Mouse (Mus musculus) cortical plate, adult 2 months (tissue): ENCODE measurements around the gene Naa20.

Source experiments
- CTCF ChIP-seq: fragments of 200-500 bp; IDR thresholded peaks from 2 replicates; pipeline ENCODE4 v1.5.1; 2011; ENCODE audit warnings: mild to moderate bottlenecking, control low read depth, low read length; ENCODE audit not compliant: insufficient read depth; ENCODE audit errors: extremely low read depth
- POLR2A ChIP-seq: fragments of 200-500 bp; IDR thresholded peaks from 2 replicates; pipeline ENCODE4 v1.6.1; 2011; ENCODE audit warnings: mild to moderate bottlenecking, low read length, control low read depth; ENCODE audit not compliant: insufficient read depth; ENCODE audit errors: extremely low read depth

DNA sequence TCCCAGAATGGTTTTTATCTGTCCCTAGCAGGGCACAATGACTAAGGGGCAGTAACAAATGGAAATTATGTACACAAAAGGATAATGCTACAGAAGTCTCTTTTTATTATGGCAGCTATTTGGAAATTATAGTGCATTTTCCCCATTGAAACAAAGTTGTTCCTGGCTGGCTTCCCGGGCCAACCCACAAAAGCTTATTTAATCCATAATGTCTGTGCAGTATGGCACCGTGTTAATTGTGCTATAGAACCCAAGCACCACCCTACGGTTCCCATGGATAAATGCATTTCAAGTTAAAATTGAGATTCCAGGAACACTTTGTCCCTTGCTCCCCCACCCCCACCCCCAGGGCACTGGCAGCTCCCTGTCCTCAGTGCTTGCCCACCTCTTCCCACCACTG is 42.4 kb downstream of the Naa20 start:
- TF ChIP-seq POLR2A, result no peak
- TF ChIP-seq CTCF, result no peak
